22 mouse cellular contexts compared by ENCODE assay signal in genomic region chr13:19389896-19390295, GRCm38 (mm10). TPM values are rescaled to one million over a fixed set of nuclear protein-coding genes. Genes with fewer than 3 reads are reported as not detected.
DNase-seq lines count a peak whose midpoint lies in the region; ATAC-seq and TF ChIP-seq lines count a peak whose summit lies in the region.
"Had no signal": no experiment of that assay in that cellular context is flagged by ENCODE, and none has a peak within 500 bp of the region (broad histone marks: within the 10 kb centered on the region; RNA-seq: fewer than 3 reads in every experiment).

No protein-coding gene starts in this region.

- no peaks in the 10 kb centered on the region for H3K27me3 ChIP-seq in cerebellum, adult 2 months (ENCODE audit: control insufficient read depth, insufficient read depth, low read length)
- H3K27me3 ChIP-seq in lung, embryonic 14.5 days (ENCODE audit: insufficient read depth, low read length), result no peaks in the 10 kb centered on the region
- no peaks in the 10 kb centered on the region for H3K27me3 ChIP-seq in midbrain, embryonic 13.5 days
- H3K27me3 ChIP-seq in midbrain, embryonic 14.5 days (ENCODE audit: control insufficient read depth, insufficient read depth, low read length), result no peaks in the 10 kb centered on the region
- H3K27me3 ChIP-seq in small intestine, adult 2 months (ENCODE audit: control insufficient read depth, insufficient read depth, low read length), result no peaks in the 10 kb centered on the region
- H3K27me3 ChIP-seq: embryonic facial prominence, embryonic 13.5 days; forebrain, embryonic 12.5 days; heart, embryonic 15.5 days; limb, embryonic 15.5 days; neural tube, embryonic 15.5 days had no signal

- ATAC-seq in lung, embryonic 14.5 days (ENCODE audit: insufficient read depth), result no peak
- ATAC-seq in midbrain, embryonic 13.5 days, result no peak
- ATAC-seq in midbrain, embryonic 14.5 days (ENCODE audit: low FRiP score, low TSS enrichment), result no peak

- H3K4me1 ChIP-seq in cerebellum, adult 2 months (ENCODE audit: control insufficient read depth, insufficient read depth, low read length), result peaks cover 13% of the 10 kb centered on the region
- peaks cover 10% of the 10 kb centered on the region for H3K4me1 ChIP-seq in lung, embryonic 14.5 days (ENCODE audit: insufficient read depth)
- H3K4me1 ChIP-seq in midbrain, embryonic 13.5 days (replicated peaks), result peaks cover 38% of the 10 kb centered on the region
- peaks cover 14% of the 10 kb centered on the region for H3K4me1 ChIP-seq in midbrain, embryonic 14.5 days (ENCODE audit: control insufficient read depth, insufficient read depth, low read length)
- peaks cover 18% of the 10 kb centered on the region; the same call in 1 of the 2 replicates for H3K4me1 ChIP-seq in small intestine, adult 2 months (ENCODE audit: control insufficient read depth, insufficient read depth, insufficient read length, low read length)

- H3K36me3 ChIP-seq in lung, embryonic 14.5 days (ENCODE audit: insufficient read depth), result no peaks in the 10 kb centered on the region
- peaks cover 7% of the 10 kb centered on the region; the same call in 1 of the 2 replicates for H3K36me3 ChIP-seq in midbrain, embryonic 13.5 days
- H3K36me3 ChIP-seq in midbrain, embryonic 14.5 days (ENCODE audit: control insufficient read depth, insufficient read depth, low read length), result 0 out of 2 replicates have a peak, but pooled peaks cover 3% of the 10 kb centered on the region
- H3K36me3 ChIP-seq in small intestine, adult 2 months (ENCODE audit: control insufficient read depth, insufficient read depth, low read length), result no peaks in the 10 kb centered on the region
- H3K36me3 ChIP-seq: forebrain, embryonic 12.5 days; heart, embryonic 15.5 days; limb, embryonic 15.5 days; neural tube, embryonic 15.5 days had no signal

- TF ChIP-seq CTCF in cerebellum, adult 2 months (IDR thresholded peaks at IDR 0.05; ENCODE audit: borderline replicate concordance, insufficient read depth, low read depth, low read length), result no peak
- no peak for TF ChIP-seq CTCF in lung, embryonic 14.5 days (IDR thresholded peaks at IDR 0.05; ENCODE audit: low read depth)
- TF ChIP-seq CTCF in small intestine, adult 2 months (IDR thresholded peaks at IDR 0.05; ENCODE audit: extremely low read depth, insufficient read length, insufficient replicate concordance, low read depth, low read length), result no peak

- H3K9me3 ChIP-seq in lung, embryonic 14.5 days (ENCODE audit: low read depth, low read length), result no peaks in the 10 kb centered on the region
- H3K9me3 ChIP-seq in midbrain, embryonic 13.5 days, result no peaks in the 10 kb centered on the region
- H3K9me3 ChIP-seq in midbrain, embryonic 14.5 days (ENCODE audit: control insufficient read depth, low read length), result no peaks in the 10 kb centered on the region
- H3K9me3 ChIP-seq: embryonic facial prominence, embryonic 13.5 days; forebrain, embryonic 12.5 days; heart, embryonic 15.5 days; limb, embryonic 15.5 days; neural tube, embryonic 15.5 days had no signal

- DNase-seq in cerebellum, adult 2 months, result no peak
- DNase-seq in cerebellum, postnatal 36 days, result no peak
- DNase-seq in lung, embryonic 14.5 days, result no peak
- DNase-seq in lung, postnatal 14 days, result no peak
- DNase-seq in midbrain, embryonic 14.5 days, result no peak
- DNase-seq in kidney, adult 9 months, result no peak
- DNase-seq: adrenal gland, adult 2 months; embryo, embryonic 11 days; heart, postnatal 4 days; kidney, postnatal 10 days; left cerebral cortex, postnatal 4 days; thymus, adult 18-20 months; thymus, postnatal 4 days had no signal

- H3K9ac ChIP-seq in lung, embryonic 14.5 days, result no peak overlapping the region
- no peak overlapping the region for H3K9ac ChIP-seq in midbrain, embryonic 13.5 days (replicated peaks)
- H3K9ac ChIP-seq in midbrain, embryonic 14.5 days (replicated peaks; ENCODE audit: low read length), result no peak overlapping the region
- H3K9ac ChIP-seq: embryonic facial prominence, embryonic 13.5 days; forebrain, embryonic 12.5 days; heart, embryonic 15.5 days; limb, embryonic 15.5 days; liver, embryonic 14.5 days; neural tube, embryonic 15.5 days had no signal

- no peak for TF ChIP-seq POLR2A in cerebellum, adult 2 months (IDR thresholded peaks at IDR 0.05; ENCODE audit: borderline replicate concordance, insufficient read depth, low read length)
- TF ChIP-seq POLR2A in small intestine, adult 2 months (IDR thresholded peaks at IDR 0.05; ENCODE audit: low read depth, low read length), result no peak

- H3K27ac ChIP-seq in cerebellum, adult 2 months (ENCODE audit: insufficient read depth, low read length), result peak overlapping the region; percentile 46
- peak overlapping the region; percentile 30; the same call in 1 of the 2 replicates for H3K27ac ChIP-seq in lung, embryonic 14.5 days (ENCODE audit: low read depth)
- H3K27ac ChIP-seq in midbrain, embryonic 13.5 days, result 0 out of 2 replicates have a peak overlapping the region, but pooled peaks have one; percentile 35
- H3K27ac ChIP-seq in midbrain, embryonic 14.5 days (replicated peaks; ENCODE audit: low read depth, low read length), result no peak overlapping the region
- H3K27ac ChIP-seq in small intestine, adult 2 months (ENCODE audit: insufficient read depth, low read depth, low read length), result peak overlapping the region; percentile 67
- H3K27ac ChIP-seq: embryonic facial prominence, embryonic 13.5 days; forebrain, embryonic 12.5 days; heart, embryonic 15.5 days; limb, embryonic 15.5 days; liver, embryonic 14.5 days; neural tube, embryonic 15.5 days had no signal

- no peak overlapping the region for H3K4me2 ChIP-seq in lung, embryonic 14.5 days
- no peak overlapping the region for H3K4me2 ChIP-seq in midbrain, embryonic 13.5 days (replicated peaks)
- no peak overlapping the region for H3K4me2 ChIP-seq in midbrain, embryonic 14.5 days (ENCODE audit: low read length)
- H3K4me2 ChIP-seq: embryonic facial prominence, embryonic 13.5 days; forebrain, embryonic 12.5 days; heart, embryonic 15.5 days; limb, embryonic 15.5 days; neural tube, embryonic 15.5 days had no signal

- H3K4me3 ChIP-seq in cerebellum, adult 2 months (replicated peaks; ENCODE audit: insufficient read depth, low read depth, low read length), result peak overlapping the region; percentile 3
- H3K4me3 ChIP-seq in lung, embryonic 14.5 days (ENCODE audit: low read depth, low read length), result no peak overlapping the region
- H3K4me3 ChIP-seq in midbrain, embryonic 13.5 days (replicated peaks), result no peak overlapping the region
- no peak overlapping the region for H3K4me3 ChIP-seq in midbrain, embryonic 14.5 days (replicated peaks; ENCODE audit: low read depth, low read length)
- H3K4me3 ChIP-seq in small intestine, adult 2 months (ENCODE audit: low read depth, low read length), result peak overlapping the region; percentile 1; the same call in 1 of the 2 replicates
- H3K4me3 ChIP-seq: embryonic facial prominence, embryonic 13.5 days; erythroblast, embryonic 14.5 days; forebrain, embryonic 12.5 days; heart, embryonic 15.5 days; limb, embryonic 15.5 days; neural tube, embryonic 15.5 days had no signal

- WGBS in cerebellum, adult 2 months, result 24% methylated on average over 12 of the region's 12 CpGs
- 45% methylated on average over 12 of the region's 12 CpGs for WGBS in lung, embryonic 14.5 days
- 32% methylated on average over 12 of the region's 12 CpGs for WGBS in midbrain, embryonic 13.5 days
- 33% methylated on average over 12 of the region's 12 CpGs for WGBS in midbrain, embryonic 14.5 days
- WGBS in small intestine, adult 2 months, result 26% methylated on average over 12 of the region's 12 CpGs

RNA-seq across cellular contexts. Expression of gene Stard3nl, which starts 5.7 kb away (rescaled TPM):
- polyA plus RNA-seq in cerebellum, adult 2 months (2012; rRNA removed), result 85.8 and 86.2 TPM in 2 replicates
- polyA plus RNA-seq in lung, embryonic 14.5 days (2014; fragmentation: Nextera tagmentation; extraction: Ambion mirVana), result 93.6 and 102 TPM in 2 replicates
- 177 and 181 TPM in 2 replicates for polyA plus RNA-seq in midbrain, embryonic 13.5 days (2015; fragmentation: Nextera tagmentation; extraction: Ambion mirVana)
- 205 and 228 TPM in 2 replicates for polyA plus RNA-seq in midbrain, embryonic 14.5 days (2014; fragmentation: Nextera tagmentation; extraction: Ambion mirVana)
- polyA plus RNA-seq in small intestine, adult 2 months (2012; rRNA removed), result 4.1 and 9.4 TPM in 2 replicates

Comparison
In these comparisons a context has a peak if more than half of its experiments do, and no peak if none do; other contexts are left out.
1. H3K4me3 ChIP-seq: peak in cerebellum, adult 2 months (single experiment) and small intestine, adult 2 months (single experiment); none in lung, embryonic 14.5 days (single experiment), midbrain, embryonic 13.5 days (single experiment) and midbrain, embryonic 14.5 days (single experiment).